Mouse (Mus musculus) liver, embryonic 16.5 days (tissue): Measurements from ENCODE around the gene Gpr18. TPM values are rescaled to one million over a fixed set of nuclear protein-coding genes. Genes with fewer than 3 reads are reported as not detected.

Source experiments
- ATAC-seq: fragments of 200-750 bp; cut with Nextera tagmentation; 2 replicates; pipeline ENCODE4 v1.8.0; 2017; ENCODE audit warnings: low read depth, mild to moderate bottlenecking, moderate number of reproducible peaks, moderate library complexity
- H3K27ac ChIP-seq: fragments of 300-500 bp; sonication (generic); 2 replicates; pipeline ENCODE4 v1.5.1; 2014; ENCODE audit warnings: mild to moderate bottlenecking, low read length
- H3K27me3 ChIP-seq: fragments of 300-500 bp; sonication (generic); 2 replicates; pipeline ENCODE4 v1.6.1; 2014; ENCODE audit warnings: low read depth, low read length, mixed read lengths; ENCODE audit not compliant: control insufficient read depth, insufficient read depth
- H3K36me3 ChIP-seq: fragments of 300-500 bp; sonication (generic); 2 replicates; pipeline ENCODE4 v1.6.1; 2014; ENCODE audit warnings: mild to moderate bottlenecking; ENCODE audit not compliant: control insufficient read depth, insufficient read depth
- H3K4me1 ChIP-seq: fragments of 300-500 bp; sonication (generic); 2 replicates; pipeline ENCODE4 v1.6.1; 2014; ENCODE audit warnings: low read depth, low read length, mixed read lengths; ENCODE audit not compliant: control insufficient read depth
- H3K4me2 ChIP-seq: fragments of 300-500 bp; sonication (generic); 2 replicates; pipeline ENCODE4 v1.6.1; 2014; ENCODE audit warnings: low read depth, low read length, mixed read lengths
- H3K4me3 ChIP-seq: fragments of 300-500 bp; sonication (generic); 2 replicates; pipeline ENCODE4 v1.5.1; 2014; ENCODE audit warnings: low read depth, mild to moderate bottlenecking, low read length
- H3K9ac ChIP-seq: fragments of 300-500 bp; sonication (generic); 2 replicates; pipeline ENCODE4 v1.6.1; 2014; ENCODE audit warnings: low read depth, low read length
- H3K9me3 ChIP-seq: fragments of 300-500 bp; sonication (generic); replicated peaks from 2 replicates; pipeline ENCODE4 v1.6.1; 2016; ENCODE audit warnings: low read length; ENCODE audit not compliant: control insufficient read depth
- WGBS: fragments of 180-500 bp; shearing (Covaris S2); extraction: QIAGEN DNeasy Blood & Tissue Kit; methylation state at CpG from one replicate; pipeline ENCODE4 v1.1.7; 2014; ENCODE audit not compliant: insufficient replicate concordance; 5-methylcytosine and 5-hydroxymethylcytosine counted together
- polyA plus RNA-seq: library from polyadenylated mRNA; unstranded; fragments of >200 nt; fragmentation: Nextera tagmentation; extraction: Ambion mirVana; gene quantifications from 2 replicates; pipeline ENCODE4 v1.2.1, GENCODE M21; 2015

Gene Gpr18
- polyA plus RNA-seq, 1 experiment from 2014 or later, result 0.34 TPM

DNA sequence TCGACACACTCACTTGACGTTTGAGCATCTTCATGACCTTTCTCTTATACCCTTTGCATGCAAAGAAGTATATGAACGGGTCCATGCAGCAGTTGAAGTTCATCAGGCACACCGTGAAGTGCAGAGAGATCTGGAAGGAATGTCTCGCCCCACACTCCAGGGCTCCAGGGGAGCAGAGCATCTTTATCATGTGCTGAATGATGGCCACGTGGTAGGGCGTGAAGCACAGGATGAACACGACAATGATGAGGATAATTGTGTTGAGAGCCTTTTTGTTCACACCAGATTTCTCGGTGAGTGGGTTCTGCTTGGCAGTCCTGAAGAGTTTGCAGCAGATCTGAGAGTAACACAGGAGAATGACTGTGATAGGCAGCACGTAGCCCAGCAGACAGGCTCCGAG lies 38.5 kb upstream of the Gpr18 start:
- no peak overlapping the region for H3K9ac ChIP-seq
- no peak overlapping the region for H3K4me2 ChIP-seq
- no peaks in the 10 kb centered on the region for H3K9me3 ChIP-seq
- ATAC-seq, result no peak
- H3K27ac ChIP-seq, result no peak overlapping the region
- H3K27me3 ChIP-seq, result no peaks in the 10 kb centered on the region
- peaks cover 9% of the 10 kb centered on the region for H3K4me1 ChIP-seq
- 82% methylated on average over 11 of the region's 11 CpGs for WGBS
- H3K4me3 ChIP-seq, result no peak overlapping the region
- no peaks in the 10 kb centered on the region for H3K36me3 ChIP-seq

GRCm38 (mm10) chr14:121952046-121952400 lies 36.4 kb upstream of the Gpr18 start:
- no peaks in the 10 kb centered on the region for H3K27me3 ChIP-seq
- no peak overlapping the region for H3K27ac ChIP-seq
- no peaks in the 10 kb centered on the region for H3K36me3 ChIP-seq
- H3K4me3 ChIP-seq, result no peak overlapping the region
- H3K4me1 ChIP-seq, result peaks cover 9% of the 10 kb centered on the region
- H3K4me2 ChIP-seq, result no peak overlapping the region
- WGBS, result 60% methylated on average over 5 of the region's 5 CpGs
- H3K9me3 ChIP-seq, result no peaks in the 10 kb centered on the region
- H3K9ac ChIP-seq, result no peak overlapping the region
- ATAC-seq, result no peak

GRCm38 (mm10) chr14:121951399-121952045 lies 35.9 kb upstream of the Gpr18 start:
- no peak overlapping the region for H3K27ac ChIP-seq
- no peaks in the 10 kb centered on the region for H3K9me3 ChIP-seq
- 33% methylated on average over 2 of the region's 2 CpGs for WGBS
- no peaks in the 10 kb centered on the region for H3K36me3 ChIP-seq
- H3K4me1 ChIP-seq, result peaks cover 7% of the 10 kb centered on the region
- no peak overlapping the region for H3K9ac ChIP-seq
- ATAC-seq, result peak; percentile 82
- H3K4me2 ChIP-seq, result no peak overlapping the region
- no peaks in the 10 kb centered on the region for H3K27me3 ChIP-seq
- no peak overlapping the region for H3K4me3 ChIP-seq

DNA sequence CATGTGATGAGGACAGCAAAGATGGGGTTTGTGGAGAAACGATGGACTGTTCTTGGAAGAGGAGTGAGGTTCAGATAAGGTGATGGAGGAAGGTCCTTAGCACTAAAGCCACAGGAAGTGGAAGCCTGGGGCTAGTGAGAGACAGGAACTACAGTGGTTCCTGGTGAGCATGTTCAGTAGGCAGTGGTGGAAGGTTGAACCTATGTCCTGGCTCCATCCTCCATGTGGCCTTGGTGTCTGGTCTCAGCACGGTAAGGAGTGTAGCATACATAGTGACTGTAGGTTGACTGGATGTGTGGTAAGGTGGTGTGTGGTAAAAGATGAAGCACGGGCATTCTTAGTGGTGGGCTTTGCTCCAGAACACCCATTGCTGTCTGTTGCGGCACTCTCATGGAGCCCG lies 34.3 kb upstream of the Gpr18 start:
- Histone ChIP-seq H3K27ac (no peak overlapping the region), H3K27me3 (no peaks in the 10 kb centered on the region), H3K4me3 (no peak overlapping the region), H3K36me3 (no peaks in the 10 kb centered on the region), H3K9ac (no peak overlapping the region), H3K4me2 (no peak overlapping the region), H3K4me1 (peaks cover 7% of the 10 kb centered on the region), H3K9me3 (no peaks in the 10 kb centered on the region)
- 60% methylated on average over 5 of the region's 5 CpGs for WGBS
- no peak for ATAC-seq

GRCm38 (mm10) chr14:121949436-121949835 lies 33.9 kb upstream of the Gpr18 start:
- Histone ChIP-seq H3K9ac (no peak overlapping the region), H3K9me3 (no peaks in the 10 kb centered on the region)
- 73% methylated on average over 3 of the region's 3 CpGs for WGBS

DNA sequence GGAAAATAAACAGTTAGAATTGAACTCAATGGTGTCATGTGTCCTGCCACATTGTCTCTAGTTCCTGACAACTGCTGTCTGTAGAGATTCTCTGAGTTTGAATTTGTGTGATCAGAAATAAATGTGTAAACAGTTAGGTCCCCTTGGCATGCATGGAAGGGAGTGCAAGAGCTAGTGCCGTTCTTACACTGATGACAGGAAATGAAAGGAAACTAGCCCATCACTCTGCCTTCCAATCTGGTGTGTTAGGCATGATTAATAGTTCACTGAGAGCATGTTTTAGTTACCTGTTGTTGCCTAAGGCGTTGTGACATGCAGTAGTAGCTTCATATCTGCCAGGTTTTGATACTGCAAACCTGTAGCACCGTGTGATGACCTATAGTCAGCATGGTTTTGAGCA lies 32.4 kb upstream of the Gpr18 start:
- Histone ChIP-seq H3K9ac (no peak overlapping the region), H3K36me3 (no peaks in the 10 kb centered on the region), H3K27me3 (no peaks in the 10 kb centered on the region), H3K4me2 (no peak overlapping the region), H3K9me3 (no peaks in the 10 kb centered on the region), H3K27ac (no peak overlapping the region), H3K4me1 (peaks cover 7% of the 10 kb centered on the region), H3K4me3 (no peak overlapping the region)
- 65% methylated on average over 3 of the region's 3 CpGs for WGBS
- no peak for ATAC-seq

More at GRCm38 (mm10) chr14:121949436-121949835, 33.9 kb upstream of the Gpr18 start:
- no peaks in the 10 kb centered on the region for H3K36me3 ChIP-seq
- H3K4me1 ChIP-seq, result peaks cover 7% of the 10 kb centered on the region
- no peak overlapping the region for H3K4me2 ChIP-seq
- H3K27ac ChIP-seq, result no peak overlapping the region
- no peaks in the 10 kb centered on the region for H3K27me3 ChIP-seq
- H3K4me3 ChIP-seq, result no peak overlapping the region
- ATAC-seq, result no peak

- peaks cover 7% of the 10 kb centered on the region for H3K4me1 ChIP-seq
- H3K27ac ChIP-seq, result no peak overlapping the region
- ATAC-seq, result no peak
- 54% methylated on average over 8 of the region's 8 CpGs for WGBS
- no peak overlapping the region for H3K4me2 ChIP-seq
- no peak overlapping the region for H3K4me3 ChIP-seq
- H3K9ac ChIP-seq, result no peak overlapping the region
- no peaks in the 10 kb centered on the region for H3K27me3 ChIP-seq
- no peaks in the 10 kb centered on the region for H3K36me3 ChIP-seq
- no peaks in the 10 kb centered on the region for H3K9me3 ChIP-seq
Observed at GRCm38 (mm10) chr14:121947201-121947760, 31.7 kb upstream of the Gpr18 start.

- Histone ChIP-seq H3K9ac (no peak overlapping the region), H3K36me3 (no peaks in the 10 kb centered on the region), H3K27me3 (no peaks in the 10 kb centered on the region), H3K4me1 (peaks cover 6% of the 10 kb centered on the region), H3K4me2 (no peak overlapping the region), H3K9me3 (no peaks in the 10 kb centered on the region), H3K27ac (no peak overlapping the region), H3K4me3 (no peak overlapping the region)
- ATAC-seq, result no peak
- 61% methylated on average over 8 of the region's 8 CpGs for WGBS
Observed at GRCm38 (mm10) chr14:121946728-121947127, 31.1 kb upstream of the Gpr18 start.

GRCm38 (mm10) chr14:121946131-121946530 lies 30.6 kb upstream of the Gpr18 start:
- no peak overlapping the region for H3K9ac ChIP-seq
- ATAC-seq, result no peak
- H3K4me1 ChIP-seq, result peaks cover 2% of the 10 kb centered on the region; the same call in 1 of the 2 replicates
- no peaks in the 10 kb centered on the region for H3K36me3 ChIP-seq
- no peak overlapping the region for H3K4me3 ChIP-seq
- no peaks in the 10 kb centered on the region for H3K27me3 ChIP-seq
- no peak overlapping the region for H3K27ac ChIP-seq
- WGBS, result 65% methylated on average over 5 of the region's 5 CpGs
- no peaks in the 10 kb centered on the region for H3K9me3 ChIP-seq
- H3K4me2 ChIP-seq, result no peak overlapping the region
